Mouse (Mus musculus) stomach, embryonic 15.5 days (tissue): ENCODE data around the gene Satb2. TPM values are rescaled to one million over a fixed set of nuclear protein-coding genes. Genes with fewer than 3 reads are reported as not detected.
"Not testable (repeated sequence)": the region's sequence is repeated elsewhere in the genome, so short reads cannot be mapped to it uniquely, and the experiment has no call there.

Source experiments
- ATAC-seq: fragments of 200-750 bp; cut with Nextera tagmentation; 2 replicates; pipeline ENCODE4 v1.8.0; 2017; ENCODE audit warnings: low read depth, moderate number of reproducible peaks, moderate TSS enrichment; ENCODE audit not compliant: insufficient read depth, low FRiP score
- H3K27ac ChIP-seq: fragments of 300-500 bp; sonication (generic); 2 replicates; pipeline ENCODE4 v1.5.1; 2015; ENCODE audit warnings: mild to moderate bottlenecking, inconsistent platforms
- H3K27me3 ChIP-seq: fragments of 300-500 bp; sonication (generic); replicated peaks from 2 replicates; pipeline ENCODE4 v1.6.1; 2015; ENCODE audit warnings: inconsistent platforms
- H3K36me3 ChIP-seq: fragments of 300-500 bp; sonication (generic); 2 replicates; pipeline ENCODE4 v1.6.1; 2015; ENCODE audit warnings: inconsistent platforms
- H3K4me1 ChIP-seq: fragments of 300-500 bp; sonication (generic); 2 replicates; pipeline ENCODE4 v1.6.1; 2015; ENCODE audit warnings: inconsistent platforms
- H3K4me2 ChIP-seq: fragments of 300-500 bp; sonication (generic); 2 replicates; pipeline ENCODE4 v1.6.1; 2015; ENCODE audit warnings: mild to moderate bottlenecking, inconsistent platforms
- H3K4me3 ChIP-seq: fragments of 300-500 bp; sonication (generic); replicated peaks from 2 replicates; pipeline ENCODE4 v1.5.1; 2015; ENCODE audit warnings: inconsistent platforms
- H3K9ac ChIP-seq: fragments of 300-500 bp; sonication (generic); 2 replicates; pipeline ENCODE4 v1.6.1; 2015; ENCODE audit warnings: inconsistent platforms
- H3K9me3 ChIP-seq: fragments of 300-500 bp; sonication (generic); 2 replicates; pipeline ENCODE4 v1.6.1; 2016; ENCODE audit warnings: inconsistent platforms
- WGBS: fragments of 180-500 bp; shearing (Covaris S2); methylation state at CpG from one replicate; pipeline ENCODE4 v1.1.7; 2015; 5-methylcytosine and 5-hydroxymethylcytosine counted together
- polyA plus RNA-seq: library from polyadenylated mRNA; unstranded; fragments of >200 nt; fragmentation: Nextera tagmentation; extraction: Ambion mirVana; gene quantifications from 2 replicates; pipeline ENCODE4 v1.2.1, GENCODE M21; 2015

Gene Satb2
- polyA plus RNA-seq, 1 experiment from 2014 or later, result 0.81 TPM

- Histone ChIP-seq H3K27ac (no peak overlapping the region), H3K9me3 (no peaks in the 10 kb centered on the region), H3K4me3 (no peak overlapping the region), H3K36me3 (no peaks in the 10 kb centered on the region), H3K27me3 (no peaks in the 10 kb centered on the region), H3K4me2 (no peak overlapping the region), H3K4me1 (no peaks in the 10 kb centered on the region), H3K9ac (no peak overlapping the region)
- ATAC-seq, result no peak
- 92% methylated on average over 3 of the region's 3 CpGs for WGBS
These were observed 167.0 kb downstream of the Satb2 start for GRCm38 (mm10) chr1:56811486-56811885.

DNA sequence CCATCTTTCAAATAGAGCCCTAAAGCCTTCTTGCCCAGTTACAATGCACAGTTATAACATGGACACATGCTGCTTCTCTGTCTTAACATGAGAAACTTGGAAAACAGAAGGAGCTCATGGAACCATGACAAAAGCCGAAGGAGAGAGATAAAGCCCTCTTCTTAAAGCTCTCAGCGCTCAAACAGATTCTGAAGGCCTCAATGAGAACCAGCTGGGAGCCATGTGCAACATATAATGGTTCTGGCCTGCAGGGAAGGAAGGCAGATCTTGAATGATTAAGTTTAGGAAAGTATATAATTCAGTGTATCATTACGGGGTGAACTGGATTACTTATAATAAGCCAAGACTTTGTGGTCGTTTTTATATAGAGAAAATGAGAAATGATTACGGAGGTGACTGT, 172.4 kb downstream of the Satb2 start:
- Histone ChIP-seq H3K4me3 (no peak overlapping the region), H3K9me3 (no peaks in the 10 kb centered on the region), H3K27me3 (no peaks in the 10 kb centered on the region), H3K4me2 (no peak overlapping the region), H3K36me3 (no peaks in the 10 kb centered on the region), H3K9ac (no peak overlapping the region), H3K27ac (no peak overlapping the region), H3K4me1 (no peaks in the 10 kb centered on the region)
- ATAC-seq, result no peak
- 77% methylated on average over 5 of the region's 5 CpGs for WGBS

DNA sequence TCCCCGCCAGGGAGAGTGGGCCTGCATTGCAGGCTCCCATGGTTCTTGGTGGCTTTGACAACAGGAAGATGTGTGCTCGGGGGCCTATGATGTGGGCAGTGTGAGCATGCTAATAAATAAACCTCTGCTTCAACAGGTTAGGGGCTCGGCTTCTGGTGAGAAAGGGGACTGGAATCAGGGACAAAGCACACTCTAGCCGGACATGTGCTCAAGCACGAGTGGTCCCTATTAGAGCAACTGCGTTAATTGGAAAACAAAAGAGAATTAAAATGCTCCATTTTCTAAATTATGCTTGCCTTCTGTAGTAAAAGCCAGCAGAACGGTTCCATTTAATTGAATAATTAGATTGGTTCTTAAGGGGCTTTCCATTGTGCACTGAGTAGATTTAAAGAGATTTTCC, 177.8 kb downstream of the Satb2 start:
- H3K9ac ChIP-seq, result no peak overlapping the region
- no peaks in the 10 kb centered on the region for H3K36me3 ChIP-seq
- no peaks in the 10 kb centered on the region for H3K27me3 ChIP-seq
- H3K4me3 ChIP-seq, result no peak overlapping the region
- no peaks in the 10 kb centered on the region for H3K4me1 ChIP-seq
- H3K9me3 ChIP-seq, result no peaks in the 10 kb centered on the region
- ATAC-seq, result no peak
- no peak overlapping the region for H3K4me2 ChIP-seq
- 85% methylated on average over 7 of the region's 7 CpGs for WGBS
- H3K27ac ChIP-seq, result no peak overlapping the region

GRCm38 (mm10) chr1:56795016-56795608, 183.3 kb downstream of the Satb2 start:
- ATAC-seq, result no peak
- Histone ChIP-seq H3K9ac (no peak overlapping the region), H3K4me2 (no peak overlapping the region), H3K36me3 (no peaks in the 10 kb centered on the region), H3K27me3 (no peaks in the 10 kb centered on the region), H3K4me1 (no peaks in the 10 kb centered on the region), H3K27ac (no peak overlapping the region), H3K4me3 (no peak overlapping the region), H3K9me3 (no peaks in the 10 kb centered on the region)
- 79% methylated on average over 19 of the region's 19 CpGs for WGBS

- Histone ChIP-seq H3K4me3 (no peak overlapping the region), H3K9me3 (no peaks in the 10 kb centered on the region), H3K4me2 (no peak overlapping the region), H3K27ac (no peak overlapping the region), H3K9ac (no peak overlapping the region), H3K4me1 (no peaks in the 10 kb centered on the region), H3K36me3 (no peaks in the 10 kb centered on the region), H3K27me3 (no peaks in the 10 kb centered on the region)
- ATAC-seq, result no peak
- WGBS, result 82% methylated on average over 2 of the region's 2 CpGs
These were observed 188.8 kb downstream of the Satb2 start for GRCm38 (mm10) chr1:56789641-56790040.

- H3K9me3 ChIP-seq, H3K9ac ChIP-seq, H3K4me1 ChIP-seq, H3K4me2 ChIP-seq, H3K4me3 ChIP-seq, H3K27ac ChIP-seq, H3K27me3 ChIP-seq, H3K36me3 ChIP-seq: not testable (repeated sequence)
- WGBS, result 92% methylated on average over 13 of the region's 13 CpGs
- peak; percentile 81 for ATAC-seq
These were observed 196.3 kb downstream of the Satb2 start for GRCm38 (mm10) chr1:56782139-56782538.

DNA sequence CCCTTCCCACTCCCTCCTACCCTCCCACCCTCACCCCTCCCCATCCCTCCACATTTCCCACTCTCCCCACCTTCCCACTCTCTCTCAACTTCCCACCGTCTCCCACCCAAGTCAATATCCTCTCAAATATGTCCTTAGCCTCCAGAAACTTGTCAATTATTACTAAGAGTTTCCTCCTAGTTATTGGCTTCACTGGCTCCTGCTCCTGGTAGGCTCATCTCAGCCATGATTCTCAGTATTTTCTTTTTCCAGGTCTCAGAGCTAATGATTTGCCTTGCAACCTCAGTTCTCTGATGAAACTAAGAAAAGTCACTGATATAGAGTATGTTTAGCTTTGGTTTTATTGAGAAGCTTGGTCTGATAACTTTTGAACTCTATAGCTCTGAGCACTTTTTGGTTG, 214.2 kb downstream of the Satb2 start:
- H3K4me3 ChIP-seq, result no peak overlapping the region
- H3K4me2 ChIP-seq, result no peak overlapping the region
- H3K9me3 ChIP-seq, result no peaks in the 10 kb centered on the region
- no peak overlapping the region for H3K9ac ChIP-seq
- no peaks in the 10 kb centered on the region for H3K4me1 ChIP-seq
- no peak overlapping the region for H3K27ac ChIP-seq
- no peaks in the 10 kb centered on the region for H3K36me3 ChIP-seq
- WGBS, result 76% methylated on average over 1 of the region's 1 CpGs
- H3K27me3 ChIP-seq, result no peaks in the 10 kb centered on the region
- no peak for ATAC-seq

DNA sequence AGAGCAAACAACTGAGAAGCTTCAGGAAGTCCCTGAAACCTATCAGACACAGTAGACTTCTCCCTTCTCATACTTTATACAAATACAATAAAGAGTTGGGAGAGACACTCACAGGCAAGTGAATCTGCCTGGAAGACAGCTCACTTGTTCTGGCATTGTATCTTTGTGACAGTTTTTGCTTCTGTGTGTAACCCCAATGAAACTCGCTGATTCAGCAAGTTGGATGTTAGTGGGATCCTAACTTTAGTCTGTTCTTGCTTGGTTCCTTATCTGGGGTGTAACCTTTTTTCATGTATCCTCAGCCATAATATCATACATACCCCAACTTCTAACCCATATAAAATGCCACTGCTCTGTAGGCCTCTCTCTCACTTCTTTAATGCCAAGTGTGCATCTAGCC, 216.9 kb downstream of the Satb2 start:
- WGBS, result 93% methylated on average over 1 of the region's 1 CpGs
- no peak overlapping the region for H3K4me2 ChIP-seq
- H3K4me3 ChIP-seq, result no peak overlapping the region
- no peaks in the 10 kb centered on the region for H3K27me3 ChIP-seq
- H3K9ac ChIP-seq, result no peak overlapping the region
- H3K36me3 ChIP-seq, result no peaks in the 10 kb centered on the region
- no peaks in the 10 kb centered on the region for H3K4me1 ChIP-seq
- H3K27ac ChIP-seq, result no peak overlapping the region
- ATAC-seq, result no peak
- no peaks in the 10 kb centered on the region for H3K9me3 ChIP-seq

DNA sequence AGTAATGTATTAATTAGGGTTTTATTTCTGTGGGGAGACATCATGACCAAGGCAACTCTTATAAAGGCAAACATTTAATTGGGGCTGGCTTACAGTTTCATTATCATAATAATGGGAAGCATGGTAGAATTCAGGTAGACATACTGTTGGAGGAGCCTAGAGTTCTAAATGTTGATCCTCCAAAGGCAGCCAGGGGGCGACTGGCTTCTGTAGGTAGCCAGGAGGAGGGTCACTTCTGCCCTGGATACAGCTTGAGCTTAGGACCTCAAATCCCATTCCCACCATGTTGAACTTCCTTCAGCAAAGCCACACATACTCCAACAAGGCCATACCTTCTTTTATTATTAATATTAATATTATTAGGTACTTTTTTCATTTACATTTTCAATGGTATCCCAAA, 225.2 kb downstream of the Satb2 start:
- no peaks in the 10 kb centered on the region for H3K27me3 ChIP-seq
- no peak overlapping the region for H3K9ac ChIP-seq
- no peak for ATAC-seq
- H3K27ac ChIP-seq, result no peak overlapping the region
- H3K9me3 ChIP-seq, result no peaks in the 10 kb centered on the region
- WGBS, result 41% methylated on average over 1 of the region's 1 CpGs
- H3K4me3 ChIP-seq, result no peak overlapping the region
- no peaks in the 10 kb centered on the region for H3K36me3 ChIP-seq
- no peaks in the 10 kb centered on the region for H3K4me1 ChIP-seq
- no peak overlapping the region for H3K4me2 ChIP-seq

DNA sequence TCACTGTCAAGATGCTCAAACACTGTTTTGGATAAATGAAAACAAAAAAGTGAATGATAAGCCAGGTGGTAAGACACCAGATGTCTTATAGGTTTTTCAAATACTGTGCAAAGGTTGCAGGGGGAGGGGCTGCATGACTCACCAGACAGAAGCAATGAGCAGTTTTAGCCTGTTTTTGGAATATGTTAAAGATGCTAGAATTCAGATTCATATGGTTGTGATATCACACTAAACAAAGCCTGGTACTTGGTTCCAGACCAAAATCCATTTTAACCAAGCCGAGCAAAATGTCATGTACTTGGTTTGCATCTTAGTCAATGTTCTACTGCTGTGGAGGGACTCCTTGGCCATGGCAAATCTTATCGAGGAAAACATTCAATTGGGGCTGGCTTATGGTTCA, 227.8 kb downstream of the Satb2 start:
- no peak overlapping the region for H3K9ac ChIP-seq
- H3K4me1 ChIP-seq, result no peaks in the 10 kb centered on the region
- no peak for ATAC-seq
- H3K27me3 ChIP-seq, result no peaks in the 10 kb centered on the region
- H3K9me3 ChIP-seq, result no peaks in the 10 kb centered on the region
- WGBS, result 83% methylated on average over 2 of the region's 2 CpGs
- H3K36me3 ChIP-seq, result no peaks in the 10 kb centered on the region
- no peak overlapping the region for H3K4me2 ChIP-seq
- H3K27ac ChIP-seq, result no peak overlapping the region
- H3K4me3 ChIP-seq, result no peak overlapping the region

- Histone ChIP-seq H3K4me1 (no peaks in the 10 kb centered on the region), H3K36me3 (no peaks in the 10 kb centered on the region), H3K9ac (no peak overlapping the region), H3K9me3 (no peaks in the 10 kb centered on the region), H3K27me3 (no peaks in the 10 kb centered on the region), H3K27ac (no peak overlapping the region), H3K4me2 (no peak overlapping the region), H3K4me3 (no peak overlapping the region)
- 80% methylated on average over 16 of the region's 16 CpGs for WGBS
- ATAC-seq, result no peak
These were observed 228.7 kb downstream of the Satb2 start for GRCm38 (mm10) chr1:56749629-56750311.

- no peak overlapping the region for H3K4me2 ChIP-seq
- ATAC-seq, result no peak
These were observed 229.5 kb downstream of the Satb2 start for GRCm38 (mm10) chr1:56748876-56749493.

More at GRCm38 (mm10) chr1:56748876-56749493, 229.5 kb downstream of the Satb2 start:
- Histone ChIP-seq H3K27ac (no peak overlapping the region), H3K4me1 (no peaks in the 10 kb centered on the region), H3K36me3 (no peaks in the 10 kb centered on the region), H3K27me3 (no peaks in the 10 kb centered on the region), H3K9ac (no peak overlapping the region), H3K4me3 (no peak overlapping the region), H3K9me3 (no peaks in the 10 kb centered on the region)
- 84% methylated on average over 11 of the region's 11 CpGs for WGBS
